Mouse (Mus musculus): ENCODE results near the gene Fga. TPM values are rescaled to one million over a fixed set of nuclear protein-coding genes. Genes with fewer than 3 reads are reported as not detected.

Fga gene
- polyA plus RNA-seq (2015; fragmentation: Nextera tagmentation; extraction: Ambion mirVana), result 3.9 and 10.0 TPM in 2 replicates

DNA sequence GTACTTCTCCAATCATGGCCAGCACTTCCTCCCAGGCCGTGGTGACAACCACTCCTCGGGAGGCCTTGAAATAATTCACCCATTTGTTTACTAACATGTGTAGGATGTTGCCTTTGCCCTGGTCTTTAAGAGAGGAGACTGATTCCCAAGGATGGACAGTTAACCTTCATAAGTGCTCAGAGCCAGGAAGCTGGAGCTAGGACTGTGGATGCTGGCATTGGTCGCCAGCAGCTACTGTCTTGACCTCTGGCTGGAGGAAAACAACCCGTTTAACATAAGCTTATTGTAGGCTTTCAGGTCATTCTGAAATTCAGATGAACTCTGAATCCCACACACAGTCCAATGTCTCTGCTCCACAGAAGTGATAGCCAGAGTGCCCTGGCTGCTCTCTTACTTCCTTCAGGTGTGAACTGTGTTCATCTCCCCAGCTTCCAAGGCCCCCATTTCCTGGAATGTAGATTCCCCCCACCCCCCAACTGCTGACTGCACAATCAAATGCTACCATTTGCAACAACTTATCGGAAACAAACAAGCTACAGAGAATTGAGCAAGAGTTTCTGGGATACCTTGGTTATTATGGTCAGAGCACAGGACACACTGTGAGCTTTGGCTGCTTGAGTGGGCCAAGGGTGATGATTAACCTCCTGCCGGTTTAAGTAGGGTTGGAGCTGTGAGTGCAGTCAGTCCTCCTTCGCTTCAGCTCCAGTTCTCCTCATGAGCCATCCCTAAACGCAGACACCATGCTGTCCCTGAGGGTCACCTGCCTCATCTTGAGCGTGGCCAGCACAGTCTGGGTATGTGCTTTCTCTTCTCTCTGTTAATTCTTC is at the start of gene Fga:
TSS of gene Fga (plus strand) at position 602 of the 827 bp plus-strand sequence.
- WGBS, result 74% methylated on average over 9 of the region's 9 CpGs
- no peak within 1 kb of the TSS for H3K27ac ChIP-seq (replicated peaks)
- H3K9me3 ChIP-seq (ENCODE audit: control insufficient read depth, low read length), result no peaks in the 10 kb centered on the region
- no peaks in the 10 kb centered on the region for H3K4me1 ChIP-seq (replicated peaks; ENCODE audit: control insufficient read depth, insufficient read depth)
- H3K4me2 ChIP-seq (replicated peaks; ENCODE audit: low read depth), result no peak within 1 kb of the TSS
- H3K27me3 ChIP-seq (ENCODE audit: control insufficient read depth, insufficient read depth, low read length), result no peaks in the 10 kb centered on the region
- no peaks in the 10 kb centered on the region for H3K36me3 ChIP-seq (ENCODE audit: control insufficient read depth, insufficient read depth, low read length)
- TF ChIP-seq CTCF (IDR thresholded peaks at IDR 0.05; ENCODE audit: low read depth) (no peak), EP300 (optimal IDR thresholded peaks at IDR 0.05) (no peak)
- no peak within 1 kb of the TSS for H3K4me3 ChIP-seq (ENCODE audit: low read depth, low read length)
- DNase-seq (ENCODE audit: low spot score), result no peak
- no peak for ATAC-seq (ENCODE audit: low FRiP score, low TSS enrichment)
- no peak within 1 kb of the TSS for H3K9ac ChIP-seq (ENCODE audit: low read length)

DNA sequence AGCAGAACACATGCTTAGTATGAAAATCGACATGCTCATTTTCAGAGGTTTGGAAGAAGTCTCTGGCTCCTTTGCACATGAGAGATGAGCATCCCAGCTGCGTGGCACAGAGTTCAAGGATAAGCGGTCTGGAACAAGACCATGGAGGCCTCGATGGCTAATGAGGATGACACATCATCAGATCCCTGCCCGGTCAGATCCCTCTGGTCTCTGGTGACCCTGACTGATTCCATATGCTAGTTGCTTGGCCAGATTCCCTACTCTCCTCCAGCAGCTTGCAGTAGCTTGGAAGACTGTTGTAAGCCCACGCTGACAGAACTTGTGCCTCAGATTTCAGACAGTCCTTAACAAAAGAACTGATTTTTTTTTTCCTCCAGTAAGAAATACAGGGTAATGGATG is 45.1 kb upstream of the Fga start:
- no peaks in the 10 kb centered on the region for H3K9me3 ChIP-seq (ENCODE audit: control insufficient read depth, low read length)
- H3K4me3 ChIP-seq (ENCODE audit: low read depth, low read length), result no peak overlapping the region
- H3K4me2 ChIP-seq (replicated peaks; ENCODE audit: low read depth), result no peak overlapping the region
- no peaks in the 10 kb centered on the region for H3K36me3 ChIP-seq (ENCODE audit: control insufficient read depth, insufficient read depth, low read length)
- H3K4me1 ChIP-seq (replicated peaks; ENCODE audit: control insufficient read depth, insufficient read depth), result no peaks in the 10 kb centered on the region
- peak; percentile 53; the same call in 1 of the 2 replicates for ATAC-seq (ENCODE audit: low FRiP score, low TSS enrichment)
- H3K9ac ChIP-seq (ENCODE audit: low read length), result no peak overlapping the region
- H3K27ac ChIP-seq (replicated peaks), result no peak overlapping the region
- H3K27me3 ChIP-seq (ENCODE audit: control insufficient read depth, insufficient read depth, low read length), result no peaks in the 10 kb centered on the region
- no peak for TF ChIP-seq CTCF (IDR thresholded peaks at IDR 0.05; ENCODE audit: low read depth)
- TF ChIP-seq EP300 (optimal IDR thresholded peaks at IDR 0.05), result no peak
- 56% methylated on average over 6 of the region's 6 CpGs for WGBS
- DNase-seq (ENCODE audit: low spot score), result no peak

DNA sequence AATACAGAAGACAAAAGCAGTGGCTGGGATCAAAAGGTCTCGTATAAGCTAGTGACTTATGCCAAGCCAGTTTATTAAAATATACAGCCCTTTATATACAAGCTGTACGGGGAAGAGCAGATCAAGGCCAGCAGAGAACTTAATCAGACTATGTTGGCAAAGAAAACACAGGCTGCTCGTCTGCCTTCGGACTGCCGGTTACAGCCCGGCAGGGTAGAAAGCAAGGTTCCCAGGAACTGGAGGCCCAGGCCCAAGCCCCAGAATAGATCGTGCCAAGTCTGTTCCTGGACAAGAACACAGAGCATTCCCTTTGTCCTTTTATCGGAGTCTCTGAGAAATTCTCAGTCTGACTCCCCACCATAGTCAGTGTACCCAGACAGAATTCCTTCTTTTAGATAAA is 44.0 kb upstream of the Fga start:
- no peak for ATAC-seq (ENCODE audit: low FRiP score, low TSS enrichment)

DNA sequence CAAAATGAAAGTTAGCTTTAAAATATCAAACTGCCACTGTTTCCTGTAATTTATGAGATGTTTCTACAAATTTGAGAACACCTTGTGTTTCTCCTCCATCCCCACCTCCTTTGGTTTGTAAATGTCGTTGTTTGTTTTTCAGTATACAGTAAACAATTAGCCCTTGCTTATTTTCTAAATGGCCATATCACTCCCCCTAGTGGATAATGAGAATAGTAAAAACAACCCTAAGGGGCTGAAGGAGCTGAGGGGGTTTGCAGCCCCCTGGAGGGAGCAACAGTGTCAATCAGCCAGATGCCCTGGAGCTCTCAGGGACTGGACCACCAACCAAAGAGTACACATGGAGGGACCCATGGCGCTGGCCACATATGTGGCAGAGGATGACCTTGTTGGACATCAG is 41.0 kb upstream of the Fga start:
- Histone ChIP-seq H3K9me3 (ENCODE audit: control insufficient read depth, low read length) (no peaks in the 10 kb centered on the region), H3K4me1 (replicated peaks; ENCODE audit: control insufficient read depth, insufficient read depth) (no peaks in the 10 kb centered on the region), H3K4me3 (ENCODE audit: low read depth, low read length) (no peak overlapping the region), H3K27ac (replicated peaks) (no peak overlapping the region), H3K36me3 (ENCODE audit: control insufficient read depth, insufficient read depth, low read length) (no peaks in the 10 kb centered on the region), H3K27me3 (ENCODE audit: control insufficient read depth, insufficient read depth, low read length) (no peaks in the 10 kb centered on the region), H3K4me2 (replicated peaks; ENCODE audit: low read depth) (no peak overlapping the region), H3K9ac (ENCODE audit: low read length) (no peak overlapping the region)
- TF ChIP-seq CTCF (IDR thresholded peaks at IDR 0.05; ENCODE audit: low read depth), result peak; percentile 52
- TF ChIP-seq EP300 (optimal IDR thresholded peaks at IDR 0.05), result no peak
- 82% methylated on average over 2 of the region's 2 CpGs for WGBS
- no peak for ATAC-seq (ENCODE audit: low FRiP score, low TSS enrichment)
- DNase-seq (ENCODE audit: low spot score), result no peak

More for the DNA sequence above, 44.0 kb upstream of the Fga start:
- H3K9me3 ChIP-seq (ENCODE audit: control insufficient read depth, low read length), result no peaks in the 10 kb centered on the region
- no peaks in the 10 kb centered on the region for H3K36me3 ChIP-seq (ENCODE audit: control insufficient read depth, insufficient read depth, low read length)
- H3K4me2 ChIP-seq (replicated peaks; ENCODE audit: low read depth), result no peak overlapping the region
- H3K4me3 ChIP-seq (ENCODE audit: low read depth, low read length), result no peak overlapping the region
- no peak overlapping the region for H3K27ac ChIP-seq (replicated peaks)
- 47% methylated on average over 8 of the region's 8 CpGs for WGBS
- no peaks in the 10 kb centered on the region for H3K4me1 ChIP-seq (replicated peaks; ENCODE audit: control insufficient read depth, insufficient read depth)
- no peaks in the 10 kb centered on the region for H3K27me3 ChIP-seq (ENCODE audit: control insufficient read depth, insufficient read depth, low read length)
- TF ChIP-seq CTCF (IDR thresholded peaks at IDR 0.05; ENCODE audit: low read depth) (no peak), EP300 (optimal IDR thresholded peaks at IDR 0.05) (no peak)
- no peak for DNase-seq (ENCODE audit: low spot score)
- H3K9ac ChIP-seq (ENCODE audit: low read length), result no peak overlapping the region

DNA sequence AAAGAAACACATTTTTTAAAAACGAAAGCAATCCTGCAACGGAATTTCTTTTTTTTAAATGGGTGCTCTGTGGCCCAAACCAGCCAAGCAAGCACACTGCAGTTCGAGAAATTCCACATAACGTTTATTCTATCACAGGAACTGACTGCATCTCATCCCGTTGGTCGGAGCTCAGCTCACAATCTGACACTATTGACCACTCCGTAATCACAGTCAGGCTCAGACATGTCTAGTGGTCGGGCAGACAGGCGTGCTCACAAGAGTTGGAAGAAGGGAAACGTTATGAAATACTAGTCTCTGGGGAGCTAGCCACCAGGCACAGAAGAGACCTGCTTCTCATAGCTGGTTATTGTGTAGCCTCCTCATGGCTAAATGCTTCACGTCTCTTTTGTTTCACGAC is 33.9 kb upstream of the Fga start:
- Histone ChIP-seq H3K4me1 (replicated peaks; ENCODE audit: control insufficient read depth, insufficient read depth) (no peaks in the 10 kb centered on the region), H3K9me3 (ENCODE audit: control insufficient read depth, low read length) (no peaks in the 10 kb centered on the region), H3K27ac (replicated peaks) (no peak overlapping the region), H3K9ac (ENCODE audit: low read length) (no peak overlapping the region), H3K36me3 (ENCODE audit: control insufficient read depth, insufficient read depth, low read length) (no peaks in the 10 kb centered on the region), H3K4me3 (ENCODE audit: low read depth, low read length) (no peak overlapping the region), H3K27me3 (ENCODE audit: control insufficient read depth, insufficient read depth, low read length) (no peaks in the 10 kb centered on the region), H3K4me2 (replicated peaks; ENCODE audit: low read depth) (no peak overlapping the region)
- WGBS, result 62% methylated on average over 12 of the region's 12 CpGs
- DNase-seq (ENCODE audit: low spot score) (no peak), ATAC-seq (ENCODE audit: low FRiP score, low TSS enrichment) (no peak)
- TF ChIP-seq EP300 (optimal IDR thresholded peaks at IDR 0.05) (no peak), CTCF (IDR thresholded peaks at IDR 0.05; ENCODE audit: low read depth) (no peak)

DNA sequence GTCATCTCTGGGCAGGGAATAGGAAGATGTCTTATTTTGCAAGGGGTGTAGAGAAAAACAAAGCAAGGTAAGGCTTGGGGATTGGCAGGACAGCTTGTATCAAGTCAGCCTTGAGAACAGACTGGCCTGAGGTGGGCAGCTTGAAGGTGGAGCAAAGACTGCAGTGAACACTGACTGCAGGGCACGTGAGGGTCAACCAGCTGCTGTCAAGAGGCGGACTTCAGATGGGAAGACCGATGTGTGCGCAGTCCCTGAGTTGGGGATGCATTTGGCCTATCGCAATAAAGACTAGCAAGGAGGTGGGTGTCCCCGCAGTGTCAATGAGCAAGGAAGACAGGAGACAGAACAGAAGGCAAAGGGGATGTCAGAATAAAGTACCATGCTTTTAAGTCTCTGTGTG is 32.9 kb upstream of the Fga start:
- H3K27ac ChIP-seq (replicated peaks), result no peak overlapping the region
- ATAC-seq (ENCODE audit: low FRiP score, low TSS enrichment) (no peak), DNase-seq (ENCODE audit: low spot score) (no peak)
- H3K36me3 ChIP-seq (ENCODE audit: control insufficient read depth, insufficient read depth, low read length), result no peaks in the 10 kb centered on the region
- 85% methylated on average over 6 of the region's 6 CpGs for WGBS
- H3K9me3 ChIP-seq (ENCODE audit: control insufficient read depth, low read length), result no peaks in the 10 kb centered on the region
- H3K4me2 ChIP-seq (replicated peaks; ENCODE audit: low read depth), result no peak overlapping the region
- TF ChIP-seq EP300 (optimal IDR thresholded peaks at IDR 0.05), result no peak
- no peak for TF ChIP-seq CTCF (IDR thresholded peaks at IDR 0.05; ENCODE audit: low read depth)
- no peak overlapping the region for H3K4me3 ChIP-seq (ENCODE audit: low read depth, low read length)
- H3K27me3 ChIP-seq (ENCODE audit: control insufficient read depth, insufficient read depth, low read length), result no peaks in the 10 kb centered on the region
- no peaks in the 10 kb centered on the region for H3K4me1 ChIP-seq (replicated peaks; ENCODE audit: control insufficient read depth, insufficient read depth)
- no peak overlapping the region for H3K9ac ChIP-seq (ENCODE audit: low read length)
